Mouse (Mus musculus) right cerebral cortex, postnatal 4 days (tissue): ENCODE data around the gene 1700030J22Rik.

Experiments
- DNase-seq: peaks from one replicate; pipeline ENCODE4 v3.0.0-alpha.2; 2022

The 1700030J22Rik gene

GRCm38 (mm10) chr8:116951369-116951768, 27.4 kb downstream of the 1700030J22Rik start:
- DNase-seq, result no peak

GRCm38 (mm10) chr8:116947589-116947988, 31.2 kb downstream of the 1700030J22Rik start:
- no peak for DNase-seq

DNA sequence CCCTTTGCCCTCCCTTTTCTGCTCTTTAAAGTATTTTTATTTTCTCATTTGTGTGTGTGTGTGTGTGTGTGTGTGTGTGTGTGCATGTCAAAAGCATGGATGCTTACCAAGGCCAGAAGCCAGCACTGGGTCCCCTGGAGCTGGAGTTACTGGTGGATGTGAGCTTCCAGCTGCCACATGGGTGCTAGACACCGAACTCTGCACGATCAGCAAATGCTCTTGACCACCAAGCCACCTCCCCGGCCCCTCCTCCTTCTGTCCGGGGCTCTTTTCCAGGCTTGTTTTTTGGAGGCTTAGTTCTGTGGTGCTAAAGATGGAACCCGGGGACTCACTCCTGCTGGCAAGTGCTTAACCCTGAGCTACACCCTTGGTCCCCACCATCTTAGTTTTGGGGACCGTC, 31.9 kb downstream of the 1700030J22Rik start:
- DNase-seq, result no peak

- DNase-seq, result no peak
These were observed 32.4 kb downstream of the 1700030J22Rik start for GRCm38 (mm10) chr8:116946268-116946838.

- no peak for DNase-seq
These were observed 33.4 kb downstream of the 1700030J22Rik start for GRCm38 (mm10) chr8:116945169-116945910.

DNA sequence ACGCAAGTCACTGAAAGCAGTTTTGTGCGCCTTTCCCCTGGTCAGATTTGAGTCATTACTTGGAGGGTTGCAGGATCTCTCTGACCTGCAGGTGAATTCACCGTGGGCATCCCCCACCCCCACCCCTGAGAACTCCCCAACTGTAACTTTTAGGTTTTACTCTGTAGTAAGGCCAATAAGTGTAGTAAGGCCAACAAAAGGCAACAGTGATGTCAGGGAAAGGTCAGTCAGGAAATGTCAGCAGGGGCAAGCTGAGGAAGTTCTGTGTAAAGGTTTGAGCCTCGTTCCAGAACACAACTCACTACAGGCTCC, 34.4 kb downstream of the 1700030J22Rik start:
- no peak for DNase-seq

DNA sequence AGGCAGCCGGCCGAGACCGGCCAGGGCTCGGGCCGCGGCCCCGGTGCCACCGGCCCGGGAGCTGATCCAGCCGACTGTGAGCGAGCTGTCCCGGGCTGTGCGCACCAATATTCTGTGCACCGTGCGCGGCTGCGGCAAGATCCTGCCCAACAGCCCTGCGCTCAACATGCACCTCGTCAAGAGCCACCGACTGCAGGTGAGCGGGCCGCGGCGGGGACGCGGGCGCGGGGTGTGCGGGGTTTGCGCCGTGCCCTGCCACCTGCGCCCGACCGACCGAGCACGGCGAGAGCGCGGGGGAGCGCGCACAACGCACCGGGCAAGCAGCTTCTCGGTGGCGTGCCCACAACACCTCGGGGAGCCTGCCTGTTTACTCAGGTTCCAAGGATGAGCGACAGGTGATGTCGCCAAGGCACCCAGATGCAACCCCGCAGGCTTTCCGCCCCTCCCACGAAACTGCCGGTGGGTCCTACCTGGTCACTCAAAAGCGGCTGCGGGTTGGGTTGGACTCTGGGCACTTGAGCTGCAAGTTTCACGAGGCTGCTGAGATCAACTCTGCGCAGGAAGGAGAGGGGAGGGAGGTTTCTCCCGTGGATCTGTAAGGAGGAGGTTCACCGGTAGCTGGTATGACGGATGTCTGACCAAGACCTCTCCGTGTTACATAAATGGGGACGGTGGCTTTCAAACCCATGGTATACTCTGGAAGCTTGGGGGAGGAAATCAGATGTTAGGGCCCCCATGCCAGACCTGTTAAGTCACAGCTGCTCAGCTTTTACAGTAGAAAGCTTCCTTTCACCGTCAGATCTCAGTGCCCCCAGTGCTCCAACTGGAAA, 35.0 kb downstream of the 1700030J22Rik start:
- DNase-seq, result peak; percentile 16

DNA sequence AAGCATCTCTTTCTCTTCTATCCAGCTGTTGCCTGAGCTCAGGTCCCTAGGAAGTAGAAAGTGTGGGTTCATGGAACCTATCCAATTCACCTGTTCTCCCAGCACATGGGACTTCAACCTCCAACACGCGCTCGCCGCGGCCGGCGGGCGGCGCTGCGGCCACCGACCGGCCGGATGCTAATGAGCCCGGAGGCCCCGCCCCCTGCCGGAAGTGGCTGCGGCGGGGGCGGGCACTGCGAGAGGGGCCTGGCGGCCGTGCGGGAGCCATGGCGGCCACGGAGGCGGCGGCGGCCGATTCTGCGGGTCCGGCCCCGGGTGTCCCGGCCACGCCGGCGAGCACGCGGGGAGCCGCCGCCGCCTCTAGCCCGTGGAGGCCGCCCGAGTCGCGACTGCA, 35.6 kb downstream of the 1700030J22Rik start, which contains the start of gene Atmin:
Gene Atmin, plus strand, starts transcription at position 233 of the 394 bp plus-strand sequence.
- DNase-seq, result peak; percentile 89

DNA sequence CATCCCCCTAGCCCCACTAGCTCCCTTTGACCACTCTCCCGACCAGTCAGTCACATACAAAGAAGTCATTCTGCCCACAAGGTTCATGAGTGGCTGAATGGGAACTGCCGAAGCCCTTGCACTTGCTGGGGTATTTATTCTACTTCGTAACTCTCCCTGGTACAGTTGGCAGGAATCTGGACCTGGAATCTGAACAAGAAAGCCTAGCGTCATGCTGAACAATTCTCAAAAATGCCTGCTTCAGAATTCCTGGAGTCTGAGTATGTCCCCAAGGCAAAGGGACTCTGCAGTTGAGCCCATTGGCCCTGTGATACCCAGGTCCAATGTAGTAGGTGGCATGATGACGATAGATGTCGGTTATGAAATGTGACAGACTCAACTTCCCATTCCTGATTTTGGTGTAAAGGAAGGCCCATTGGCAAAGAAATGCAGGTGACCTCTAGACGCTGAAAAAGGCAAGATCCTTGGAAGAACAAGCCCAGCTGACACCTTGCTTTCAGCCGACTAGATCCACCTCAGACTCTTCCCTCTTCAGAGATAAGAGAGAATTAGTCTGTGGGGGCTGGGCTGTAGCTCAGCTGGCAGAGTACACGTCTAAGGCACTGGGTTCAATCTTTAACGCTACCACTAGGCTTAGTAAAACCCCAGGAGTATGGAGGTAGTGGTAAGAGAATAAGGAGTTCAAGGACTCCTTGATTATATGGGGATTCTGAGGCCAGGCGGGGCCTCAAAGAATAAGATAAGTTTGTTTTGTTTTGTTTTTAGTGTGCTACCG, 36.3 kb downstream of the 1700030J22Rik start:
- DNase-seq, result no peak

GRCm38 (mm10) chr8:116935506-116935905, 43.3 kb downstream of the 1700030J22Rik start:
- no peak for DNase-seq

DNA sequence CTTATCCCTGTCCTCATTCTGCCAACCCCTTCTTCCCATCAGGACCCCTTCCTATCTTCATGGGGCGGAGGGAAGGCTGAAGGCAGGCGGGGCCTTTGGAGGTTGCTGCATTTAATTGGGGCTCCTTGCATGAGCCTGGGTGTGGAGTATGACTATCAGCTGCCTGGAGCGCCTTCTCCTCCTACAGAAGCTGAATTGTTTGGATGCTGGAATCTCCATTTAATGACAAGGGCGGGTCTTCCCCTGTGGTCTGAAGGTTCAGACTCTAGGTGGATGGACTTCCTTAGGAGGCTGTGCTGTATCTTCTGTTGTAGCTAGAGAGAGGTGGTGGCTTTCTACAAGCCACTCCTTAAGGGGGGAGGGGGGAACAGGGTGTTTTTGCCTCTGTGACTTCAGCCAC, 43.8 kb downstream of the 1700030J22Rik start:
- no peak for DNase-seq

DNA sequence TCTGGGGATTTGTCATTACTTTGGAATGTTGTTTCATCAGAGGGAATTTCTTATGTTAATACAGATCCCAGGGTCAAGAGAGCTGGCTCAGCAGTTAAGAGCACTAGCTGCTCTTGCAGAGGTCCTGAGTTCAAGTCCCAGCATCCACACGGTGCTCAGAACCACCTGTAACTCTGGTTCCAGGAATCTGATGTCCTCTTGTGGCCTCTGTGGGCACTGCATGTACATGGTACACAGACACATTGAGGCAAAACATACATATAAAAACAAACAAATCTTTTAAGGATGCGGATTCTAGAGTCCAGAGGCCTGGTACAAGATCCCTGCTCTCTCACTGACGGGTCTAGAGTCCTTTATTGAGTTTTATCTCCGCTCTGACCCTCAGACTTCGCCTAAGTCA, 50.2 kb downstream of the 1700030J22Rik start:
- DNase-seq, result no peak

DNA sequence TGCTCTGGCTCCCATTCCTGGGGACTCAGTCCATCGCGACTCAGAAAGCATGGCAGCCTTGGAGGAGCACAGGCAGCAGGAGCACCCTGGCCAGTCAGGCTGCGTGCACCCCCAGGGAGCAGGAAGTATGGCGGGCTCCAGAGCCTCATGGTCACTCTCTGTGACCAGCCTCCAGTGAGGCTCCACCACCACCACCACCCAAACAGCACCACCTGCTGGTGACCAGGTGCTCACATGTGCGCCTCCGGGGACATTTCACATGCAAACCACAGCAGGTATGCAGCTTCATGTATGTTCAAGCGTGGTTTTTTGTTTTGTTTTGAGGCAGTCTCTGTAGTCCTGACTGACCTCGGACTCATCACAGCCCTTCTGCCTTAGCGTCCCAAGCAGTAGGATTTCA, 50.9 kb downstream of the 1700030J22Rik start:
- DNase-seq, result peak; percentile 23

DNA sequence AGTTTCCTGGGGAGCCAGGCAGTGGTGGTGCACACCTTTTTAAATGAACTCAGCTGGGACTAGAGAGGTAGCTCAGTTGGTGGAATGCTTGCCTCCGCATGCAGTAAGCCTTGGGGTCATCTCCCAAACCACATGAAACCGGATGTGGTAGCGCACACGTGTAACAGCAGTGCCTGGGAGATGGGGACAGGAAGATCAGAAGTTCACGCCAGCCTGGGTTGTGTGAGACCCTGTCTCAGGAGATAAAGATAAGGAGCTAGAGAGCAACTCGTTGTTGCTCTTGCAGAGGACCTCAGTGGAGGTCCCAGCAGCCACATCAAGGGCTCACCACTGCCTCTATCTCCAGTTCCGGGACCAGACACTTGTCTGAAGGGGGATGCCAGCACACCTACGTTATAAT, 55.2 kb downstream of the 1700030J22Rik start:
- no peak for DNase-seq

DNA sequence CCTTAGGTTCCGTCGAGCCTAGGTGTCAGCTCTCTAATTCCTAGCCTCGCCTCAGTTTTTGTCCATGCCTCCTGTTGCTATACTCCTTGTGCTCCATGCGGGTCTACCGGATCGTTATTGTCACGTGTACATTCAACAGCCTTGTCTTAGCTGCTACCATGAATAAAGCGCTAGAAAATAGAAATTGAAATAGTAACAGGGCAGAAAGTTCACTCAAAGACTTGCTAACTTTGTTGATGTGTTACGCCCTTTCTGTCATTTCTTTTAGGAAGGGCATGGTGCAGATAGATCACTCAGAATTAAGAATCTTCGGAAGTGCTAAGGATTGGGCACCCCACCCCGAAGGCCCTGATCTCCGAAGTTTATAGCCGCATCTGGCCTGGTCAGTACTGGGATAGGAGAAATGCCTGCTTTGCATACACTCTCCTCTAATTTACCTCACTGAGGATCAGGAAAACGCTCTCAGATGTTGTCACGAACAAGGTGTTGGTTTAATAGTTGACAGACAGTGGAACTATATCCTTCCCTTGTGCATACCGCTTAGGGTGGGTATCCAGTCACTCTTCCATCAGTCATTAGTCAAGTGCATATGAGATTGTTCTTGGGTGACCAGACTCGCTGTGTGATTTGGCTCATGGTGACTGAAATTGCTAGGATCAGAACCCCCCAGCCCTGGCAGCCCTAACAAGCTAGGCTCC, 56.5 kb downstream of the 1700030J22Rik start:
- DNase-seq, result no peak

GRCm38 (mm10) chr8:116921337-116922059, 57.3 kb downstream of the 1700030J22Rik start, which contains the start of the genes Cmc2 and Cenpn:
Gene Cmc2 (minus strand): TSS chr8:116921455.
Gene Cenpn (plus strand): TSS chr8:116921730.
- peak; percentile 94 for DNase-seq

DNA sequence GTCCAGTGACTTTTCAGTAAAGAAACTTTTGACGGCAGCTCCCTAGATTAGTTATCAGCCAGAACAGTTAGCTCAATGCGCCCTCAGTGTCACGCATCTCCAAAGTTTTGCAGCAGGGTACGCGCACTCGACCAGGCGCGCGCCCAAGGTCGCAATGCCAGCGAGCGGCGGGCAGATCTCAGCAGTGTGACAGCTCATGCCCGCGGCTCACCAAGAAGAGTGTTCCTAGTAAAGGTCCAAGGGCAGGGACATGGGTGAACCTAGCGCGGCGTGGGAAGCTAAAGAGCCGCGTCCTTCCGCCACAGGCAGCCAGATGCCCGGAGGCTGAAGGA, 57.8 kb downstream of the 1700030J22Rik start:
- no peak for DNase-seq
